Mouse (Mus musculus) liver, adult 2 months (tissue): ENCODE measurements around the gene Ldb3. TPM values are rescaled to one million over a fixed set of nuclear protein-coding genes. Genes with fewer than 3 reads are reported as not detected.

Source experiments
- DNase-seq: peaks from one replicate; pipeline ENCODE4 v3.0.0-alpha.2; 2011; ENCODE audit warnings: low read depth, low spot score; ENCODE audit errors: extremely low read depth
- H3K27ac ChIP-seq: fragments of 200-500 bp; replicated peaks from 2 replicates; pipeline ENCODE4 v1.5.1; 2012; ENCODE audit warnings: low read depth, mild to moderate bottlenecking, control low read depth, inconsistent platforms, low read length; ENCODE audit not compliant: insufficient read depth
- H3K27me3 ChIP-seq: fragments of 200-500 bp; 2 replicates; pipeline ENCODE4 v1.6.1; 2012; ENCODE audit warnings: mild to moderate bottlenecking, moderate library complexity, low read length, inconsistent platforms; ENCODE audit not compliant: control insufficient read depth, insufficient read depth
- H3K36me3 ChIP-seq: fragments of 200-500 bp; 2 replicates; pipeline ENCODE4 v1.6.1; 2012; ENCODE audit warnings: low read length, inconsistent platforms; ENCODE audit not compliant: control insufficient read depth, insufficient read depth
- H3K4me1 ChIP-seq: fragments of 200-500 bp; 2 replicates; pipeline ENCODE4 v1.6.1; 2011; ENCODE audit warnings: low read length; ENCODE audit not compliant: control insufficient read depth, insufficient read depth
- H3K4me3 ChIP-seq: fragments of 200-500 bp; 2 replicates; pipeline ENCODE4 v1.5.1; 2011; ENCODE audit warnings: low read depth, mild to moderate bottlenecking, control low read depth, low read length, moderate library complexity; ENCODE audit not compliant: insufficient read depth
- H3K79me2 ChIP-seq: fragments of 200-500 bp; 2 replicates; pipeline ENCODE4 v1.6.1; 2012; ENCODE audit warnings: inconsistent platforms, mild to moderate bottlenecking, low read length, moderate library complexity; ENCODE audit not compliant: control insufficient read depth, insufficient read depth
- H3K9ac ChIP-seq: fragments of 200-500 bp; 2 replicates; pipeline ENCODE4 v1.6.1; 2012; ENCODE audit warnings: low read depth, mild to moderate bottlenecking, control low read depth, inconsistent platforms, low read length
- CTCF ChIP-seq: fragments of 200-500 bp; IDR thresholded peaks from 2 replicates; pipeline ENCODE4 v1.5.1; 2011; ENCODE audit warnings: low read depth, low read length, control low read depth
- POLR2A ChIP-seq: fragments of 200-500 bp; IDR thresholded peaks from 2 replicates; pipeline ENCODE4 v1.6.1; 2011; ENCODE audit warnings: low read length, control low read depth; ENCODE audit not compliant: insufficient read depth; ENCODE audit errors: extremely low read depth
- WGBS: fragments of 180-500 bp; shearing (Covaris S2); methylation state at CpG from one replicate; pipeline ENCODE4 v1.1.7; 2018; 5-methylcytosine and 5-hydroxymethylcytosine counted together
- polyA plus RNA-seq: library from polyadenylated mRNA; depleted of rRNA; stranded (reverse); fragments of >200 nt; gene quantifications from 2 replicates; pipeline ENCODE4 v1.2.3, GENCODE M21; 2012
- total RNA-seq: library from RNA; depleted of rRNA; stranded (reverse); fragments of >200 nt; gene quantifications from 2 replicates; pipeline ENCODE4 v1.2.3, GENCODE M21; 2014

The Ldb3 gene
- total and polyA plus RNA-seq, 2 experiments = 0.06 to 0.18 TPM

DNA sequence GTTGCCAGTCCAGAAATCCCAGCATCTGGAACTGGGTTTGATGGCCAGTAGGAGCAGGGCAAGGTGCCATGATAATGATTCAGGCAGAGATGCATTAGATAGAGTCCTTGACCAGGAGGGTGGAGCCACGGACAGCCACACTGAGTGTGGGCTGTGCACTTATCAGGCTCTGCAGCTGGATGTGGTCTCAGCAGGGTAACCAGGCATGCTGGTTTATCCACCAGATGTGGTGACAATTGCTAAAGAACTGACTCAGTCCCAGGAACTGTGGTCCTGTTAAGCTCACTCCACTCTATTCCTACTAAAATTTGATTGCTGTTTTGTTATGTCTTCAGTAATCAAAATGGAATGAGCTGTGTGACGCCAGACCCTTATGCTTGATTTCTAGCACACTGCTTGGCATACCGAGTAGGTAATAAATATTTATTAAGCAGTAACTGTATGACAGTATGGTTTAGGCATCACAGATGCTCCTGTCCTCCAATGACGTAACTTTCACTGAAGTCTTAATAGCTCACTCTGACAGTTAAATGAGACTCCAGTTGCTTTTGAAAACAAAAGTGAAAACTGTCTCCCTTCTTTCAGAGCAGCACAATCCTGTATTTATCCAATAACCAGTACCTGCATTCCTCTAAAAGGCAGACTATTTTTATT is 80.2 kb downstream of the Ldb3 start:
- Histone ChIP-seq H3K36me3 (no peaks in the 10 kb centered on the region), H3K4me3 (no peak overlapping the region), H3K27ac (no peak overlapping the region), H3K4me1 (peaks cover 5% of the 10 kb centered on the region; the same call in 1 of the 2 replicates), H3K27me3 (no peaks in the 10 kb centered on the region), H3K9ac (no peak overlapping the region), H3K79me2 (no peaks in the 10 kb centered on the region)
- TF ChIP-seq CTCF (no peak), POLR2A (no peak)
- DNase-seq = peak; percentile 4
- 64% methylated on average over 4 of the region's 4 CpGs for WGBS

DNA sequence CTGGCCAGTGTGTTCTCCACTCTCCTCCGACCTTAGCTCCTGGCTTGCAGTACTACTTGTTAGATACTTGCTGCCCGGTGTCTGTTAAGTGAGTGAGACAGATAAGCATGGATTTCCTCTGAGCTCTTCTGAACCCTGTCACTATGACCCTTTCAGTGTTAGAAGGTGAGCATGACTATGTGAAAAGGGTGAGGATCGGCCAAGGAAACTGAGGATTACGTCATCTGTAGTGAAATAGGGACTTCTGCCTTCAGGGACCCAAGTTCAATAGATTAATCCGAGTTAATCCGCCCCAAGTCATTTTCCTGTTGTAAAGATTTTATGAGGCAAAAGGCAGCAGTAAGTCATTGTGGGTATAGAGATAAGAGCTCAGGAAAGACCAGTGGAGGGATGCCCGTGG is 83.2 kb downstream of the Ldb3 start:
- Histone ChIP-seq H3K36me3 (no peaks in the 10 kb centered on the region), H3K27ac (no peak overlapping the region), H3K79me2 (peaks cover 10% of the 10 kb centered on the region; the same call in 1 of the 2 replicates), H3K4me1 (peaks cover 6% of the 10 kb centered on the region; the same call in 1 of the 2 replicates), H3K9ac (no peak overlapping the region), H3K27me3 (no peaks in the 10 kb centered on the region), H3K4me3 (no peak overlapping the region)
- WGBS = 29% methylated on average over 7 of the region's 7 CpGs
- peak; percentile 84 for DNase-seq
- no peak for TF ChIP-seq POLR2A
- TF ChIP-seq CTCF = no peak

DNA sequence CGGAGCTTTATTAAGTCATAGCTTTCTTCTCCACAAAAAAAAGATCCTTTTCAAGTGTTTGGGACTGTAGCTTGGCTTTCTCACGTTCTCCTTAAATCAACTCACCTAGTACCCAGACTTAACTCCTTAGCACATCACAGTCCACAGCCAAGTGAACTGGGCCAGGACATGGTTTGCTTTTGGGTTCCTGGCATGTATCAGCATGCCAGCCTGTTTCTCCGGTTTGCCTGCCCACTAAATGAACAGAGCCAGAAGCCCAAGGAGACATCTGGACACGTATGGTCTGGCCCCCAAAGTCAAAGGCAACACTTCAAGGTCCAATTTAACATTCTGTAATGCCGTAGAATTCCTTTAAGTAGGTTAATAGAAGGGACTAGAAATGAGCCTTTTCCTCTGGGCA is 84.1 kb downstream of the Ldb3 start:
- Histone ChIP-seq H3K27ac (no peak overlapping the region), H3K4me3 (no peak overlapping the region), H3K27me3 (no peaks in the 10 kb centered on the region), H3K36me3 (no peaks in the 10 kb centered on the region), H3K9ac (no peak overlapping the region), H3K79me2 (peaks cover 19% of the 10 kb centered on the region; the same call in 1 of the 2 replicates), H3K4me1 (peaks cover 14% of the 10 kb centered on the region)
- WGBS = 84% methylated on average over 5 of the region's 5 CpGs
- no peak for DNase-seq
- no peak for TF ChIP-seq POLR2A
- TF ChIP-seq CTCF = no peak

DNA sequence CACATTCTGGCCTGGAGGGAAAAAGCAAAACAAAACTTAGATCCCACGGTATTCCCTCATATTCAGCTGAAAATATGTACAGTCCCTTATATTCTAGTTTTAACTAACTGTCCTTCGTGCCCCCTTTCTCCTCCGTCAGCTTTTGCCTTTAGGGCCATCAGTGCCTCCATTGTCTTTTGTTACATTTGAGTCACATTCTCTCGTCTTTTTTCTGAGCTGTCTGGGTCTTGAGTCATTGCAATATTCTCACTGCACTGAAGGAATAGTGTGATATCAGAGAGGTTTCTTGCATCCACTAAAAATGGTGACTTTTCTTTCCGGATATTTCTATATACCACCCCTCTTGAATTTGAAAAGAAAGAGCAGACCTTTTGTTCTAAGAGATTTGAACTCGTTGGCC is 84.7 kb downstream of the Ldb3 start:
- no peaks in the 10 kb centered on the region for H3K27me3 ChIP-seq

DNA sequence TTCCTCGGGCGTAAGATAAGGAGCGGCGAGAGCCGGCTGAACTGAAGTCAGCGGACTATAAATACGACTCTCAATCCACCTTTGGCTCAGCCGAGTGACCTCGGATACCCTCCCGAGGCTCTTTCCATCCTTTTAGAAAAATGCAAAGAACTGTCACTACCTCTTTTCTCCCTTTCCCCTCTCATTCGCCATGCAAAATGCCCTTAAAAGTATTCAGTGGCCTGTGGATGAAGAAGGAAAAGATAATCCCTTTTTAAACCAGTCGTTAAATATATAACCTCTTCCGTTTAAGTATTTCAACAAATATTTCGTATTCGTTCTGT is 85.2 kb downstream of the Ldb3 start, which contains the start of gene Bmpr1a:
Gene Bmpr1a (minus strand): TSS at position 17 of the 323 bp plus-strand sequence.
- peak within 1 kb of the TSS; percentile 100 for H3K9ac ChIP-seq
- WGBS = 14% methylated on average over 15 of the region's 15 CpGs
- H3K4me3 ChIP-seq = peak within 1 kb of the TSS; percentile 98
- H3K79me2 ChIP-seq = peaks cover 21% of the 10 kb centered on the region; the same call in 1 of the 2 replicates
- H3K4me1 ChIP-seq = peaks cover 14% of the 10 kb centered on the region
- no peak for TF ChIP-seq CTCF
- TF ChIP-seq POLR2A = no peak
- H3K27me3 ChIP-seq = no peaks in the 10 kb centered on the region
- no peak for DNase-seq
- H3K36me3 ChIP-seq = no peaks in the 10 kb centered on the region
- peak within 1 kb of the TSS; percentile 96 for H3K27ac ChIP-seq

More for the DNA sequence above, 84.7 kb downstream of the Ldb3 start:
- no peak overlapping the region for H3K4me3 ChIP-seq
- peaks cover 14% of the 10 kb centered on the region for H3K4me1 ChIP-seq
- no peak for DNase-seq
- H3K36me3 ChIP-seq = no peaks in the 10 kb centered on the region
- H3K27ac ChIP-seq = no peak overlapping the region
- TF ChIP-seq POLR2A = no peak
- no peak for TF ChIP-seq CTCF
- WGBS = 80% methylated on average over 6 of the region's 6 CpGs
- peaks cover 19% of the 10 kb centered on the region; the same call in 1 of the 2 replicates for H3K79me2 ChIP-seq
- no peak overlapping the region for H3K9ac ChIP-seq
